Mouse (Mus musculus): Measurements from ENCODE around the gene Paqr8. TPM values are rescaled to one million over a fixed set of nuclear protein-coding genes. Genes with fewer than 3 reads are reported as not detected.

Paqr8 gene
- polyA plus RNA-seq, 1 experiment from 2014 or later: 23.7 TPM

- Histone ChIP-seq H3K36me3 (replicated peaks) (no peaks in the 10 kb centered on the region), H3K27me3 (replicated peaks) (no peaks in the 10 kb centered on the region), H3K4me2 (no peak overlapping the region), H3K9me3 (no peaks in the 10 kb centered on the region), H3K4me3 (no peak overlapping the region), H3K4me1 (no peaks in the 10 kb centered on the region), H3K27ac (no peak overlapping the region), H3K9ac (no peak overlapping the region)
- 63% methylated on average over 2 of the region's 2 CpGs for WGBS
- ATAC-seq (replicated peaks): no peak
These were observed 50.9 kb downstream of the Paqr8 start for GRCm38 (mm10) chr1:20941322-20941721.

- Histone ChIP-seq H3K9me3 (no peaks in the 10 kb centered on the region), H3K36me3 (replicated peaks) (no peaks in the 10 kb centered on the region), H3K4me2 (no peak overlapping the region), H3K27ac (no peak overlapping the region), H3K27me3 (replicated peaks) (no peaks in the 10 kb centered on the region), H3K4me3 (no peak overlapping the region), H3K9ac (no peak overlapping the region), H3K4me1 (no peaks in the 10 kb centered on the region)
- WGBS: 85% methylated on average over 7 of the region's 7 CpGs
- ATAC-seq (replicated peaks): no peak
These were observed 51.5 kb downstream of the Paqr8 start for GRCm38 (mm10) chr1:20941857-20942256.

DNA sequence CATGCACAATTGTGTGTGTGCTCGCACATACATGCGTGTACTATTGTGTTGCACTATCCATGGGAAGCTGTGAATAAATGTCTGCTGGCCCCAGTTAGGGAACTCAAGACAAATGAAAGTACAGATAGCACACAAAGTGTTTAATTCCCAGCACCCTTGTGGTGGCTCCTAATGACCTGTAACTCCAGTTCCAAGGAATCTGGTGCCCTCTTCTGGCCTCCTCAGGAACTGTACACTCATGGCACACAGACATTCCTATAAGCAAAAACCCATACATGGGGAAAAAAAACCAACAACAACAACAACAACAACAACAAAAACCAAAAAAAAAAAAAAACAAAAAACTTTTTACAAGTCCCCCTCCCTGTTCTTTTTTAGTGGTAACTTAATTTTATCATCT, 52.6 kb downstream of the Paqr8 start:
- no peak overlapping the region for H3K9ac ChIP-seq

DNA sequence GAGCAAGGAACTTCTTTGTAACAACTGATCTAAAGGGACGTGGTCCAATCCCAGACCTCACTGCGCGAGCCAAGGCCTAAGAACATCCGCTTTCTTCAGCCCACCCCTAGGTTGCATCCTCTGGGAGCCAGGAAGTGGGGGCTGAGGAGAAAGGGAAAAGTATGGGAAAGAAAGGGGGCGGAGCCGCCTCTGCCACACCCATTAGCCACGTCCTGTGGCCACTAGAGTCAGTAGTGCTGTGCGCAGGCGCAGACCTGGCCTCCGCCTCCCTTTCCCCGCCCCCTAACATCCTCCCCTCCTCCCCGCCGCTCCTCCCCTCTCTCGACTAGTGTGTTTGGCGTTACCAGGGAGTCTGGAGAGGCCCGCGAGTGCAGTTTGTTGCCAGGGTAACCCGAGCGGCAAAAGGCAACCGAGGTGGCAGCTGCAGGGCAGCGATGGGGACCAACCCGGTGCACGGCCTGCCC, 60.9 kb downstream of the Paqr8 start, which contains the start of gene Efhc1:
Gene Efhc1, plus strand, starts transcription at position 327 of the 464 bp plus-strand sequence.
- Histone ChIP-seq H3K4me3 (peak within 1 kb of the TSS; percentile 63), H3K27me3 (replicated peaks) (no peaks in the 10 kb centered on the region), H3K4me2 (peak within 1 kb of the TSS; percentile 68), H3K36me3 (replicated peaks) (no peaks in the 10 kb centered on the region), H3K27ac (peak within 1 kb of the TSS; percentile 87), H3K9me3 (no peaks in the 10 kb centered on the region), H3K4me1 (peaks cover 12% of the 10 kb centered on the region), H3K9ac (peak within 1 kb of the TSS; percentile 80)
- peak; percentile 98 for ATAC-seq (replicated peaks)
- WGBS: under 1% methylated on average over 20 of the region's 23 CpGs

More for the DNA sequence above, 52.6 kb downstream of the Paqr8 start:
- H3K9me3 ChIP-seq: no peaks in the 10 kb centered on the region
- H3K27ac ChIP-seq: no peak overlapping the region
- no peak overlapping the region for H3K4me3 ChIP-seq
- WGBS: 98% methylated on average over 2 of the region's 2 CpGs
- H3K4me2 ChIP-seq: no peak overlapping the region
- no peaks in the 10 kb centered on the region for H3K36me3 ChIP-seq (replicated peaks)
- H3K27me3 ChIP-seq (replicated peaks): no peaks in the 10 kb centered on the region
- no peak for ATAC-seq (replicated peaks)
- no peaks in the 10 kb centered on the region for H3K4me1 ChIP-seq

- Histone ChIP-seq H3K9ac (peak overlapping the region; percentile 80), H3K4me3 (peak overlapping the region; percentile 63), H3K4me1 (peaks cover 12% of the 10 kb centered on the region), H3K9me3 (no peaks in the 10 kb centered on the region), H3K27me3 (replicated peaks) (no peaks in the 10 kb centered on the region), H3K4me2 (peak overlapping the region; percentile 68), H3K36me3 (replicated peaks) (no peaks in the 10 kb centered on the region), H3K27ac (peak overlapping the region; percentile 87)
- peak; percentile 83; the same call in 1 of the 2 replicates for ATAC-seq (replicated peaks)
- WGBS: under 1% methylated on average over 16 of the region's 16 CpGs
These were observed 61.4 kb downstream of the Paqr8 start for GRCm38 (mm10) chr1:20951799-20952198.

DNA sequence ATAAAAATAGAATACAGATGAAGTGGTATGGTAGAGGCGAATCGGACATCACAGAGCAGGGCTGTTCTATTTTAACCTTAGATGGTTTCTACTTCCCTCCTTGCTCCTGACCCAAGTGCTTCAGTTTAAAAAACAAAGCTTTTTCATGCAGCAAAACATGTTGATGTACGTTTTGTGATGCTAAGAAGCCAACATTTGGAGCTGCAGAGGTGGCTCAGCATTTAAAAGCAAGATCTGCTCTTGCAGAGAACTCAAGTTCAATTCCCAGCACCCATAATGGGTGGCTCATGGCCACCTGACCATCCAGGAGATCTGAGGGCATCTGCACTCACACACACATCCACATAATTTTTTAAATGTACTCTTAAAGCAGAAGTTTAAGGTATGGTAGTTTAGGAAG, 64.5 kb downstream of the Paqr8 start:
- Histone ChIP-seq H3K36me3 (replicated peaks) (no peaks in the 10 kb centered on the region), H3K27me3 (replicated peaks) (no peaks in the 10 kb centered on the region), H3K4me2 (no peak overlapping the region), H3K9me3 (no peaks in the 10 kb centered on the region), H3K27ac (no peak overlapping the region), H3K4me1 (peaks cover 12% of the 10 kb centered on the region), H3K4me3 (no peak overlapping the region), H3K9ac (no peak overlapping the region)
- ATAC-seq (replicated peaks): no peak
- 87% methylated on average over 3 of the region's 3 CpGs for WGBS

DNA sequence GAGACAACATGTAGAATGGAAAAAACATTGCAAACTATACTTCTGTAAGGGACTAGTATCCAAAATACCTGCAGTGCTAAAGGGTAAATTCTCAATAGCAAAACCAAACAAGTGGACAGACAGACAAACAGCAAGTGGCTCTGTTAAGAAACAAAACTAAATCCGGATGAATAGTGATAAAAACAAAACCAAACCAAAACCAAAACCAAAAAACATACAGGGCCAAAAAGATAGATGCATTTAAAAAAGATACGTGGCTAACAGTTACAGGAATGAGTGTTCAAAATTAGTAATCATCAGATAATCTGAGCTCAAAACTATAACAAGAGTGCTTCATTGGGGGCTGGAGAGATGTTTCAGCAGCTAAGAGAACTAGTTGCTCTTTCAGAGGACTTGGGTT, 79.2 kb downstream of the Paqr8 start:
- Histone ChIP-seq H3K4me2 (no peak overlapping the region), H3K4me1 (no peaks in the 10 kb centered on the region), H3K4me3 (no peak overlapping the region), H3K9me3 (no peaks in the 10 kb centered on the region), H3K36me3 (replicated peaks) (no peaks in the 10 kb centered on the region), H3K27me3 (replicated peaks) (no peaks in the 10 kb centered on the region), H3K27ac (no peak overlapping the region), H3K9ac (no peak overlapping the region)
- 78% methylated on average over 2 of the region's 2 CpGs for WGBS
- ATAC-seq (replicated peaks): no peak

GRCm38 (mm10) chr1:20973389-20973788, 83.0 kb downstream of the Paqr8 start:
- no peaks in the 10 kb centered on the region for H3K9me3 ChIP-seq
- no peak for ATAC-seq (replicated peaks)
- no peaks in the 10 kb centered on the region for H3K36me3 ChIP-seq (replicated peaks)
- 95% methylated on average over 6 of the region's 6 CpGs for WGBS
- H3K4me3 ChIP-seq: no peak overlapping the region
- H3K9ac ChIP-seq: no peak overlapping the region
- H3K27ac ChIP-seq: no peak overlapping the region
- no peaks in the 10 kb centered on the region for H3K27me3 ChIP-seq (replicated peaks)
- H3K4me1 ChIP-seq: no peaks in the 10 kb centered on the region
- H3K4me2 ChIP-seq: no peak overlapping the region

GRCm38 (mm10) chr1:20974341-20975135, 84.1 kb downstream of the Paqr8 start:
- H3K9me3 ChIP-seq: no peaks in the 10 kb centered on the region
- no peaks in the 10 kb centered on the region for H3K27me3 ChIP-seq (replicated peaks)
- no peak for ATAC-seq (replicated peaks)
- no peak overlapping the region for H3K27ac ChIP-seq
- H3K4me3 ChIP-seq: no peak overlapping the region
- WGBS: 77% methylated on average over 9 of the region's 9 CpGs
- H3K4me1 ChIP-seq: no peaks in the 10 kb centered on the region
- no peak overlapping the region for H3K9ac ChIP-seq
- no peaks in the 10 kb centered on the region for H3K36me3 ChIP-seq (replicated peaks)
- H3K4me2 ChIP-seq: no peak overlapping the region

- Histone ChIP-seq H3K27ac (no peak overlapping the region), H3K4me3 (no peak overlapping the region), H3K27me3 (replicated peaks) (no peaks in the 10 kb centered on the region), H3K4me2 (no peak overlapping the region), H3K36me3 (replicated peaks) (no peaks in the 10 kb centered on the region), H3K9me3 (no peaks in the 10 kb centered on the region), H3K9ac (no peak overlapping the region), H3K4me1 (no peaks in the 10 kb centered on the region)
- ATAC-seq (replicated peaks): 0 out of 2 replicates have a peak, but pooled peaks have one; percentile 54
- WGBS: 67% methylated on average over 1 of the region's 1 CpGs
These were observed 90.1 kb downstream of the Paqr8 start for GRCm38 (mm10) chr1:20980553-20980952.

DNA sequence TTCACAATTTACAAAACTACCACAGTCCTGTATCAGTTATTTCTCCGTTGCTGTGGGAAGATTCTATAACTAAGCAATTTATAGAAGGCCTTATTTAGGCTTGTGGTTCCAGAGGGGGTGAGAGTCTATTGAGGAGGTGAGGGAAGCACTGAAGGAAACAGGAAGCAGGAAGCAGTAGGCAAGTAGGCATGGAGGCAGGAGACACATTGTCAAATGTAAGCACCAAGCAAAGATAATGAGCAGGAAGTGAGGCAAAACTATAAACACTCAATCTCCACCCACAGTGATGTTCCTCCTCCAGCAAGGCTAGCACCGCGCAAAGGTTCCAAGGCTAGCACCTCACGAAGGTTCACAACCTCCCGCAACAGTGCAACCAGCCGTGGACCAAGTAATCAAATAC, 91.4 kb downstream of the Paqr8 start:
- no peak for ATAC-seq (replicated peaks)
- 91% methylated on average over 6 of the region's 6 CpGs for WGBS

GRCm38 (mm10) chr1:20984103-20984502, 93.7 kb downstream of the Paqr8 start:
- Histone ChIP-seq H3K4me3 (no peak overlapping the region), H3K9ac (no peak overlapping the region), H3K36me3 (replicated peaks) (no peaks in the 10 kb centered on the region), H3K4me1 (no peaks in the 10 kb centered on the region), H3K27me3 (replicated peaks) (no peaks in the 10 kb centered on the region), H3K4me2 (no peak overlapping the region), H3K9me3 (no peaks in the 10 kb centered on the region), H3K27ac (no peak overlapping the region)
- 58% methylated on average over 2 of the region's 2 CpGs for WGBS
- no peak for ATAC-seq (replicated peaks)

More for the DNA sequence above, 91.4 kb downstream of the Paqr8 start:
- Histone ChIP-seq H3K9ac (no peak overlapping the region), H3K27ac (no peak overlapping the region), H3K27me3 (replicated peaks) (no peaks in the 10 kb centered on the region), H3K36me3 (replicated peaks) (no peaks in the 10 kb centered on the region), H3K9me3 (no peaks in the 10 kb centered on the region), H3K4me2 (no peak overlapping the region), H3K4me1 (no peaks in the 10 kb centered on the region), H3K4me3 (no peak overlapping the region)

DNA sequence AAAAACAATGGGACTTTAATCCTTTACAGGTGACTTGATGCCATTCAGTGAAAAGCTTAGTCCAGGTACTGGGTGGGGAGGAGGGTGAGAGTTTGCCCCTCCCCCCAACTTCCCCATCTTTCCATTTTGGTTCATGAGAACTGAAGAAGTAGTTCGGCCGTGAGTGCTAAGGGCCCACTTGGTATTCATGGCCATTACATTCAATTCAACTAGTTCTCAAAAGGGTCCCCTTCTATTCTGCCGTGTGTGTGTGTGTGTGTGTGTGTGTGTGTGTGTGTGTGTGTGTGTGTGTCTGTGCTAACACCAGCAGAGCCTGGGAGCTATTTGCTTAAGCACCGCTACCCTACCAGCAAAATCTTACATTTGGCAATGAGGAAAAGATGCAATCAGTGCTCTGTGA, 94.2 kb downstream of the Paqr8 start:
- 47% methylated on average over 4 of the region's 4 CpGs for WGBS
- Histone ChIP-seq H3K27ac (no peak overlapping the region), H3K4me1 (no peaks in the 10 kb centered on the region), H3K27me3 (replicated peaks) (no peaks in the 10 kb centered on the region), H3K4me3 (no peak overlapping the region), H3K36me3 (replicated peaks) (no peaks in the 10 kb centered on the region), H3K4me2 (no peak overlapping the region), H3K9ac (no peak overlapping the region), H3K9me3 (no peaks in the 10 kb centered on the region)
- peak; percentile 19; the same call in 1 of the 2 replicates for ATAC-seq (replicated peaks)

All from midbrain, embryonic 15.5 days (tissue).